Mouse (Mus musculus): ENCODE results near the gene Ntn1.

Gene Ntn1

DNA sequence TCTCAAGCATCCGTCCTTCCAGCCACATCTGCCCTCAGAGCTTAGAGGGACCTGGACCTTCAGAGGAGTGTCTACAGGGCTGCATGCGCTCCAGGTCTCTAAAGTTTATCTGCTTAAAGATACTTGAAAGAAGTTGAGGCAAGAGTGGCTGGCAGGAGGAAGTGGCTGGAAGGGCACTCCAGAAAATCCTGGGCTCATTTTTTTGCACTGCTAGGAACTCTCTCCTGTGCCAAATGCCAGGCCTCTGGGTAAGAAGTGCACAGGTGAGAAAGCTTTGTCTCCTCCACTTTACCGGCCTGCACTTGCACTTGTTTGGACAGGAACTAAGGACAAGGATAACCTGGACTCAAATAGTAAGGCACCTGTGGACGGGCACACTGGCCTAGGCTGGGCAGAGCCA is 232.2 kb downstream of the Ntn1 start:
- no peak for DNase-seq

- peak; percentile 22 to 41 for DNase-seq
These were observed 236.2 kb downstream of the Ntn1 start for GRCm38 (mm10) chr11:68164408-68164807.

DNA sequence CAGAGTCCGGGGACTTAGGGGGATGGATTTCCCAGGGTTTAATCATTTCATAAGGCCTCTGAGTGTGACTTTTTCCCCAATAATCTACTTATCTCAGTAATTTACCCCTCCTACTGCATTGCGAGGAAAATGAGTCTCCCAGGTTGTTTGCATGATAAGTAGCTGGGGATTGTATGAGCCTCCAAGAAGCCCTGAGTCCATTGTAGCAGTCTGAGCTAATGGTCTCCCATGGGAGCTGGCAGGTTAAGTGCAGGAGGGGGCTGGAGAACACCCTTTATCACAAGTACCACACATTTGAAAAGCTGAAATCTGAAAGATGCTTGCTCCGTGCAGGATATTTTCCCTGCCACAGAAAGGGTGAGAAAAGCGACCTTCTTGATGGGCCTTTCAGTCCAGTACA is 240.8 kb downstream of the Ntn1 start:
- no peak for DNase-seq
